Mouse (Mus musculus): ENCODE results near the gene Srpk1.

Srpk1 gene

DNA sequence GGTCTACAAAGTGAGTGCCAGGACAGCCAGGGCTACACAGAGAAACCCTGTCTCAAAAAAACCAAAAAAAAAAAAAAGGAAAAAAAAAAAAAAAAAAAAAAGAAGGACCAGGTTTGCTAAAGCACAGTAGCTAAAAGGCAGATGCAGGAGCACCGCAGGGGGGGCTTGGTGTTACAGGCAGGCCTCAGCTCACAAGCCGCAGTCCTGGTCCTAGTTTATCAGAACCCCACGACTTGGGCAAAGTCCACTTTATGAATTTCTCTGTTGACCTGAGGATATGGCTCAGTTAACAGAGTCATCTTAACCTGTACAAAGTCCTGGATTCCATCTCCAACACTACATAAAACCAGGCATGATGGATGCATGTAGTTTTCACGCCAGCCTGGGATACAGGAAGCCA lies 7.2 kb downstream of the Srpk1 start:
- no peak for DNase-seq (ENCODE audit: low spot score in 2 of 2)

DNA sequence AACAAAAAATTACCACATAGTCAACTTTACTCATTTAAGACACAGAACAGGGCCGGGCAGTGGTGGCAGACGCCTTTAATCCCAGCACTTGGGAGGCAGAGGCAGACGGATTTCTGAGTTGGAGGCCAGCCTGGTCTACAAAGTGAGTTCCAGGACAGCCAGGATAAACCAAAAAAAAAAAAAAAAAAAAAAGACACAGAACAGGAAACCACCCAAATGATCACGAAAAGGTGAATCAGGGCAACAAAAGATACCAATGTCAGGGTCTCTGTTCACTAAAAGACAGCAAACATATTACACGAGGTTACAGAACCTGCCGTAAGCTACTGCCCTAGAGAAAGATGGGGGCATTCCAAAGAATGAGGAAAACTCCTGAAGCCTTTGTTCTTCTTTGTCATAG lies 9.4 kb downstream of the Srpk1 start:
- DNase-seq (ENCODE audit: low spot score in 2 of 2), result no peak

- no peak for DNase-seq (ENCODE audit: low spot score in 2 of 2)
Measured at GRCm38 (mm10) chr17:28612603-28613002, 9.9 kb downstream of the Srpk1 start.

- DNase-seq (ENCODE audit: low spot score in 2 of 2), result no peak
Measured at GRCm38 (mm10) chr17:28609543-28609942, 13.0 kb downstream of the Srpk1 start.

DNA sequence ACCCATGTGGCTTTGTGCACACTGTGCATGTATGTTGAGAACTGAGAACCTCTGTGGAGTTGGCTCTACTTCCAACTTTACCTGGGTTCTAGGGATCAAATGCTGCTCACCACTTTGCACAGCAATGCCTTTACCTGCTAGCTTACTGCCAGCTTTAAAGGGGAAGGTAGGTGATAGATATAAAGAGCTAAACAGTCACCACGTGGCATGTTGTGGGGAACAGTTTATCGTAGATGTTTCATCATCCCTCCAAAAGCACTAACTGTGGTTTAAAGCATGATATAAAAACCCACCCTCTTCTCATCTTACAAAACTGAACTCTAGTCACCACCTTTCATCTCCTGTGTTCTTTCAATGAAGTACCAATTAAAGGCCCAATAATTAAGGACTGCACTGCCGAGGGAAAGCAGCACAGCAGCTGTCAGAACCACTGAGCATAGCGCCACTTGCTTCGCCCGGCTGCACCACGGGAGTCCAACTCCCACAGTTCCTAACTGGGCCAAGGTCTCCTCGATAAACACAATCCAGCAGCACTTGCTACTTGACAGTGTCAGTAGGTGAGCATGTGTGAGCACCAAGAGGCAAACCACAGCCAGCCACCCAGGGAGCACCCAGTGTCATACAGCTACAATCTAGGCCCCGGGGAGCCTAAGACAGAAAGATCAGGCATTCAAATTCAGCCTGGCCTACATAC lies 20.8 kb downstream of the Srpk1 start:
- DNase-seq (ENCODE audit: low spot score in 2 of 2), result no peak

DNA sequence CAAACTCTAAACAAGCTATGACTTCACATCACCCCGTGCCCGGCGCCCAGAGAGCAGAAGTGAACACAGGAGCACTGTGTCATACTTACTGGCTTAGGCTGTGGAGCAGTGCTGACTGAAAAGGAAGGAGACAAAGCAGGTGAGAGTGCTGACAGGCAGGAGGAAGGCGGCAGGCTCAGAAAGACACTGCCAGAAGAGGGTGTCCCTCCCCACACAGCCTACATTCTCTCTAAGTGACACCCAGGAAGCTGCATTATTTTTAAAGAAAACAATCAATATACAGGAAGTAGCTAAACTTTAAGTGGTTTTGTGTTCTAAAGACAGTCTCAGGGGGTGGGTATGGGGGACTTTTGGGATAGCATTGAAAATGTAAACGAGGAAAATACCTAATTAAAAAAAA lies 21.7 kb downstream of the Srpk1 start:
- DNase-seq (ENCODE audit: low spot score in 2 of 2), result no peak

DNA sequence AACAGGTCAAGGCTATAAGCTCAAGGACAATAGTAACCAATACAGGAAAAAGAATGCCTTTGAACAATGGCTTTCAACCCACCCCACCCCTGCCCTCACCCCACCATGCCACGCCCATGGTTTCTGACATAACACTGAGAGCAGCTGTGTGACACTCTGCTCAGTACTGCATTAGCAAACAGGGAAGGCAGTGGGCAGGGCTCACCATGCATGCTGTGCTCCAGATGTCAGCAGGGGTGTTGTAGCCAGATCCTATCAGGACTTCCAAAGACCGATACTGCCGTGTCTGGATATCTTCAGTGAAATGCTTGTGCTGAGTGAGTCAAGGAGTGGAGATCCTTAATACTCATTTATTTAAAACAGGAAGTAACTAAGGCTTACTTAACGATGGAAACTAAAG lies 28.5 kb downstream of the Srpk1 start:
- no peak for DNase-seq (ENCODE audit: low spot score in 2 of 2)

GRCm38 (mm10) chr17:28592998-28593397 lies 29.5 kb downstream of the Srpk1 start:
- peak; percentile 58 to 81 for DNase-seq (ENCODE audit: low spot score in 2 of 2)

DNA sequence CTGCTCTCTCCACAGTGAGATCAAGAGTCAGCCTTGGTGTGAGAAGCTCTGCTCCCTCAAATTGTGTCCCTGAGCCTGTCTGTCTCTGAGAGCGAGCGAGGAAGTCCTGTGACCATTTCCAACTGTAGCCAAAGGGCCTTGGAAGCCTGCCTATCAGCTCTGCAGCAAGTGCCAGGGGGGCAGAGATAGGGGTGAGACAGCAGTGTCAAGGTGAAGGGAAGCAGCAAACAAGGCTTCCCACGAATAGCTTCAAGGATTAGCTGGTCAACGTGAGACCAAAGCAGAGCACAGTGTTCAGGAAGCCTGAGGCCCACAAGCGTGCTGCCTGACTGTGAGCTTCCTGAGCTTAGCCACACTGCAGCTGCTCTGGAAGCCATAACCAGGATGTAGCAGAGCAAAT lies 31.0 kb downstream of the Srpk1 start:
- DNase-seq (ENCODE audit: low spot score in 2 of 2), result no peak

DNA sequence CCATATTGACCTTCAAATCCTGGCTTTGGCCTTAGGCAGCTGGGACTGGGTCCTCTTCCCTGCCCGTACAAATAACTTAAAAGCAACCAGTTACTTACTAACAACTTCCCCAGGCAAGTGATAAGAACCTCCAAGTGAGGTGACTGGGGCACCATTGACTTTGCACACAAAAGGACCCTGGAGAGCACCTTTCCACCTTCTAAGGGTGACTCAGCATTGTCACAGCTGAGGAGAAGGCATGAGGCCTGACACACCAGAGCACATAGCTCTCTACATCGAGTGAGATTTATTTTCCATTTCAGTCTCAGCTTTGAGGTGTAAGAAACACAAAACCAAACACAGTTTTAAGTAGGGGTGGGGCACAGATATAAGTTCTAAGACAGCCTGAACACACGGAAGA lies 31.9 kb downstream of the Srpk1 start:
- DNase-seq (ENCODE audit: low spot score in 2 of 2), result no peak

DNA sequence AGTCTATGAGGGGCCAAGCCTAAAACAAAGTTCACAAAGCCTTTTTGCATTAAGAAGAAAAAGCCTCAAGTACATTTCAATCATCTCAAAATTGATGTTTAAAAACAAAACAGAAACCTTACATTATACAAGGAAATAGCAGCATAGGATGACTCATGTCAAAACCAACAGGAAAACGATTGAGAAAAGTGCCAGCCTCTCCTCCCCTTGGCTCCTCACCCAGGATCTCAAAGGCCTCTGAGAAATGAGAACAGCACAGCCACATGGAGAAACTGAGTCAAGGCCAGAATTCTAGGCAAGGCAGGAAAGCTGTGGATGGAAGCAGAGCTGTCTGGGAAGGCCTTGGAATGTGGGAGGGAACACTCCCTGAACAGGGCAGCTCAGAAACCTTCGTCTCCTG lies 33.9 kb downstream of the Srpk1 start:
- DNase-seq (ENCODE audit: low spot score in 2 of 2), result no peak

GRCm38 (mm10) chr17:28586509-28586908 lies 36.0 kb downstream of the Srpk1 start:
- DNase-seq (ENCODE audit: low spot score in 2 of 2), result no peak

- DNase-seq (ENCODE audit: low spot score in 2 of 2), result no peak
Measured at GRCm38 (mm10) chr17:28581056-28581455, 41.5 kb downstream of the Srpk1 start.

DNA sequence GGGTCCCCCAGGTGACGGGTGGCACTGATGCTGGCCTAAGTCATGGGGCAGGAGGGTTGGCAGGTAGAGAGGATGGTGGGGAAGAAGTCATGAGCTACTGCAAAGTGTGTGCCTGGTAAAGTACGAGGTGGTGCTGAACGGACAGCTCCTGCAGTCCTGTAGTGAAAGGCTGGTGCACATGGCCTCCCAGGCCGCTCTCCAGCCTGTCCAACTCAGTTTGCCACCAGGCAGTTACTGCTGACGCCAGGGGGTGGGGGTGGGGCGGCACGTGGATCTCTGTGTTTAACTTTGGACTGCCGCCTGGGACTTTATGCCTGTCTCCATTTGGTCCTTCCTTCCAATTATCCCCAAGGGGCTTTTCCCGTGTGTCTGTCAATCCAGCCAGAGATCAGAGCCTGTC lies 42.1 kb downstream of the Srpk1 start:
- peak; percentile 38 to 75 for DNase-seq (ENCODE audit: low spot score in 2 of 2)

- DNase-seq (ENCODE audit: low spot score in 2 of 2), result peak in 1 of 2 experiments; percentile 64
Measured at GRCm38 (mm10) chr17:28575244-28576125, 47.0 kb downstream of the Srpk1 start, which contains the start of gene Lhfpl5. Lhfpl5 (plus strand) TSS chr17:28575641.

GRCm38 (mm10) chr17:28572941-28573340 lies 49.6 kb downstream of the Srpk1 start:
- DNase-seq (ENCODE audit: low spot score in 2 of 2), result no peak

DNA sequence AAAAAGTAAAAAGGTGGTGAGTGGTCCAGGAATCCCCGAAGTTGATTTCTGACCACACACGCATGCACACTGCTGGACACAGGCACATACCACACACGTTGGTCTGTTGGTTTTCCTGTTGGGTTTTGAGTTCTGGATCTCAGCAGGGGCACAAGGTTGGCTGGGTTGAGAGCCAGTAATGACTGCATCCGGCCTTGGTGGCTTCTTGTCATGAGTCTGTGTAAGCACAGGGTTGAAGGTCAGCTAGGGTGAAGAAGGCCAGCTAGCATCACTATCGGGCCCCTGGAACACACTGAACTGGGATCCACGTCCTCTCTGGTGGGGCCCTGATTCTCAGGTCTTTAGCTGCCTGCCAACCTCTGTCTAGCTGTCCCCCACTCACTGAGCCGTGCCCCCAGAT lies 50.0 kb downstream of the Srpk1 start:
- DNase-seq (ENCODE audit: low spot score in 2 of 2), result no peak

- DNase-seq (ENCODE audit: low spot score in 2 of 2), result no peak
Measured at GRCm38 (mm10) chr17:28571868-28572267, 50.6 kb downstream of the Srpk1 start.

DNA sequence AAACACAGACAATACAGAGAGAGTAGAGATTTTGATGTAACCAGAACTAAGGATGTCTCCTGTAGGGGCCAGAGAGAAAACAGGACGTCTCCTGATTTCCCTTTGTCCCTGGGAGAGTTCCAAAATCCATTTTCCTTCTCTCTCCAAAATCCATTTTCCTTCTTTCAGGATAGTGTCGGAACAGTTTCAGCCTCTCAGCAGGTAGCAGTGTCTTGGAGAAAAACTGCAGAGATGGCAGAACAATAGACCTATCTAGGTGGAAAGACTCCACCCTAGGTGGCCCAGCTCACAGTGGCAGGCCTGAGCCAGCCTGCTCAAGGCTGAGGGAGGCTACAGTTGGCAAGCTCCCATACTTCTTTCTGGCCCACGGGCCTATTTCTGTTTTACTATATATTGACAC lies 55.0 kb downstream of the Srpk1 start:
- DNase-seq (ENCODE audit: low spot score in 2 of 2), result no peak

- no peak for DNase-seq (ENCODE audit: low spot score in 2 of 2)
Measured at GRCm38 (mm10) chr17:28565181-28565580, 57.3 kb downstream of the Srpk1 start.

DNA sequence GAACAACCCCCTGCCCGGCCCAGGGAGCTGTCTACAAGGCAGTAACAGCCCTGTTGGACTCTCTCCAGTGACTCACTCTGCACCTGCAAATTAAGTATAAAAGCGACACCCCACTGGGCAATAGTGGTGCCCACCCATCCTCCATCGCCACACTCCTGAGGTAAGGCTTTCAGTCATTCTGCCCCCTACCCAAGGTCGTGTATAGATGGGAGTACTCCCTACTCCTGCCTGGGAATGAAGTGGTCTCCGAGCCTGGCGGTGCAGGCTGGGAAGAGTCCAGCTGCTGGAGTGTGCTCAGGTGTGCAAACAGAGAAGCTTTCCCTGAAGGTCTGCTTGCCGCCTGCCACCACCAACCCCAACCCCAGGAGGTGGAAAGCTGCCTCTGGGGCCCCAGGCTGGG lies 60.9 kb downstream of the Srpk1 start:
- no peak for DNase-seq (ENCODE audit: low spot score in 2 of 2)

DNA sequence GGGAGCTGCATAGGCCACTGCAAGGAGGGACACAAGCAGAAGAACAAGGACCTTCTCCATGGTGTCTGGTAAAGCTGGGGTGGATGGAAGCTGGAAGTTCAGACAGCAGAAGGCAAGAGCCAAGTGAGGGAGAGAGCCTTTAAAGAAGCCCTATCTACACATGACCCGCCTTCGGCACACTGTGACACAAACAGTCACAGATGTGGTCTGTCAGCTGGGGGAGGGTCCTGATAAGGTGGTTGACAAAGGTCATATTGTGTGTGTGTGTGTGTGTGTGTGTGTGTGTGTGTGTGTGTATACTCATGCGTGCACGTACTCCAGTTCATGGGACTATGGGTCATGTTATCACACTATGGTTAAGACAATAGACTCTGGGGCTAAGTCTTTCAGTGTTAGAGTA lies 61.9 kb downstream of the Srpk1 start, which contains the start of gene Clps:
Clps (minus strand) TSS at position 169 of the 400 bp plus-strand sequence.
- no peak for DNase-seq (ENCODE audit: low spot score in 2 of 2)

GRCm38 (mm10) chr17:28557772-28558171 lies 64.7 kb downstream of the Srpk1 start:
- DNase-seq (ENCODE audit: low spot score in 2 of 2), result no peak

Measured in urinary bladder, postnatal 4 days (tissue).